Mouse (Mus musculus) CH12.LX (cell line): ENCODE measurements around the gene Clec11a. TPM values are rescaled to one million over a fixed set of nuclear protein-coding genes. Genes with fewer than 3 reads are reported as not detected.

Experiments
- DNase-seq: peaks from one replicate; pipeline ENCODE4 v3.0.0-alpha.2; 2013; ENCODE audit errors: extremely low read depth
- H3K27ac ChIP-seq: 2 replicates; pipeline ENCODE4 v1.5.1; 2012; ENCODE audit warnings: low read depth, mild to moderate bottlenecking, control low read depth, moderate library complexity; ENCODE audit not compliant: insufficient read depth
- H3K27me3 ChIP-seq: replicated peaks from 2 replicates; pipeline ENCODE3; 2012; ENCODE audit warnings: inconsistent platforms
- H3K36me3 ChIP-seq, 2 experiments: replicated peaks in 1 of 2; 2 replicates each; pipeline versions ENCODE3 to v1.6.1; 2012; ENCODE audit warnings: inconsistent platforms in 1 of 2, low read length in 1 of 2, mild to moderate bottlenecking in 1 of 2, mixed read lengths in 1 of 2, moderate library complexity in 1 of 2; ENCODE audit not compliant: control insufficient read depth in 1 of 2, insufficient read depth in 1 of 2
- H3K4me1 ChIP-seq, 2 experiments: 2 replicates each; pipeline ENCODE4 v1.6.1; 2012; ENCODE audit warnings: inconsistent platforms in 1 of 2, moderate library complexity in 1 of 2; ENCODE audit not compliant: insufficient read depth in 2 of 2, control insufficient read depth in 1 of 2
- H3K4me2 ChIP-seq: 2 replicates; pipeline ENCODE4 v1.6.1; 2012; ENCODE audit warnings: low read depth, mild to moderate bottlenecking, control low read depth; ENCODE audit not compliant: poor library complexity, insufficient read depth, severe bottlenecking
- H3K4me3 ChIP-seq, 3 experiments: fragments of 150-350 bp in 1 of 3; sonication (generic) in 1 of 3; replicated peaks in 1 of 3; 2 replicates each; pipeline versions ENCODE3 to v1.5.1; 2011 to 2012; ENCODE audit warnings: low read depth in 2 of 3, low read length in 2 of 3, mild to moderate bottlenecking in 2 of 3, moderate library complexity in 2 of 3, control low read depth in 1 of 3, improper control_type of control experiment in 1 of 3, inconsistent platforms in 1 of 3, mixed read lengths in 1 of 3; ENCODE audit not compliant: poor library complexity in 1 of 3
- H3K79me2 ChIP-seq: replicated peaks from 2 replicates; pipeline ENCODE4 v1.6.1; 2012; ENCODE audit warnings: mild to moderate bottlenecking, moderate library complexity; ENCODE audit not compliant: control insufficient read depth, poor library complexity, insufficient read depth, severe bottlenecking; ENCODE audit errors: extremely low read depth
- H3K9ac ChIP-seq: 2 replicates; pipeline ENCODE4 v1.6.1; 2012; ENCODE audit warnings: low read depth, mild to moderate bottlenecking, control low read depth, moderate library complexity; ENCODE audit not compliant: insufficient read depth
- H3K9me3 ChIP-seq: replicated peaks from 2 replicates; pipeline ENCODE3; 2012; ENCODE audit warnings: low read length, inconsistent platforms, mixed read lengths
- IRF4 ChIP-seq: IDR thresholded peaks from 2 replicates; pipeline ENCODE4 v1.6.1; 2014; ENCODE audit warnings: low read depth, mild to moderate bottlenecking, inconsistent platforms, low read length, improper control_type of control experiment
- JUN ChIP-seq: IDR thresholded peaks from 2 replicates; pipeline ENCODE4 v1.6.1; 2011; ENCODE audit warnings: low read depth, mild to moderate bottlenecking, low read length, improper control_type of control experiment, moderate library complexity; ENCODE audit not compliant: insufficient read depth
- KAT2A ChIP-seq: IDR thresholded peaks from 2 replicates; pipeline ENCODE4 v1.6.1; 2012; ENCODE audit warnings: low read length, improper control_type of control experiment, inconsistent platforms; ENCODE audit not compliant: insufficient replicate concordance
- POLR2A ChIP-seq: IDR thresholded peaks from 2 replicates; pipeline ENCODE4 v1.6.1; 2011; ENCODE audit warnings: low read depth, mild to moderate bottlenecking, improper control_type of control experiment, low read length
- SIN3A ChIP-seq: IDR thresholded peaks from 2 replicates; pipeline ENCODE4 v1.6.1; 2012; ENCODE audit warnings: low read length, improper control_type of control experiment, inconsistent platforms
- SMC3 ChIP-seq: IDR thresholded peaks from 2 replicates; pipeline ENCODE4 v1.6.1; 2011; ENCODE audit warnings: low read depth, low read length, improper control_type of control experiment
- TCF12 ChIP-seq: IDR thresholded peaks from 2 replicates; pipeline ENCODE4 v1.6.1; 2014; ENCODE audit warnings: low read depth, mild to moderate bottlenecking, inconsistent platforms, low read length, improper control_type of control experiment
- USF1 ChIP-seq: IDR thresholded peaks from 2 replicates; pipeline ENCODE4 v1.6.1; 2014; ENCODE audit warnings: low read depth, mild to moderate bottlenecking, inconsistent platforms, low read length, improper control_type of control experiment
- USF2 ChIP-seq: conservative IDR thresholded peaks from 2 replicates; pipeline ENCODE4 v1.6.1; 2011; ENCODE audit warnings: low read depth, low read length, improper control_type of control experiment
- dilution Hi-C: fragments of 300-500 bp; cut with MboI; formaldehyde crosslinking; loops from 2 replicates; pipeline ENCODE4 v1.14.3; 2020; ENCODE audit warnings: low sequenced_read_pairs; ENCODE audit not compliant: extremely low pct_unique_long_range_greater_than_20kb, extremely low pct_ligation_motif_present
- in situ Hi-C: fragments of 300-500 bp; cut with MboI; formaldehyde crosslinking; loops from 3 replicates; pipeline ENCODE4 v1.14.3; 2019; ENCODE audit warnings: low sequenced_read_pairs, low pct_ligation_motif_present, low pct_unique_long_range_greater_than_20kb, mixed read lengths
- polyA plus RNA-seq: library from polyadenylated mRNA; unstranded; fragments of >175 nt; gene quantifications from 2 replicates; pipeline ENCODE4 v1.2.1, GENCODE M21; 2012; ENCODE audit warnings: low read depth; ENCODE audit not compliant: insufficient read length
- total RNA-seq, 2 experiments: library from RNA; depleted of rRNA; stranded (reverse); fragments of 300-350 nt in 1 of 2; fragments of >200 nt in 1 of 2; gene quantifications; 2 replicates each; pipeline ENCODE4 v1.2.3; 2012 to 2014

Clec11a gene
- total and polyA plus RNA-seq, 3 experiments: 0.46 to 0.89 (median 0.53) TPM

- H3K4me3 ChIP-seq: peak overlapping the region in 1 of 3 experiments; percentile 17
- no peaks in the 10 kb centered on the region for H3K36me3 ChIP-seq
- no peaks in the 10 kb centered on the region for H3K79me2 ChIP-seq
- H3K27me3 ChIP-seq: peaks cover 74% of the 10 kb centered on the region
- TF ChIP-seq KAT2A (no peak), TCF12 (0 out of 2 replicates have a peak, but pooled peaks have one; percentile 11), USF1 (no peak), JUN (no peak), USF2 (no peak), SMC3 (no peak)
- TF ChIP-seq, all 38 proteins: peak for 1
- Histone ChIP-seq H3K9me3 (no peaks in the 10 kb centered on the region), H3K4me1 (peaks cover 16 to 45% of the 10 kb centered on the region in 2 experiments), H3K4me2 (peak overlapping the region; percentile 22), H3K9ac (no peak overlapping the region), H3K27ac (no peak overlapping the region)
- DNase-seq: peak; percentile 15
- dilution Hi-C loops: no loop called here
- in situ Hi-C loops: no loop called here
These were observed 4.4 kb upstream of the Clec11a start for GRCm38 (mm10) chr7:44310878-44311712.

GRCm38 (mm10) chr7:44310285-44310877 is 3.7 kb upstream of the Clec11a start:
- dilution Hi-C loops: no loop called here
- Histone ChIP-seq H3K4me2 (peak overlapping the region; percentile 22), H3K36me3 (no peaks in the 10 kb centered on the region), H3K27me3 (peaks cover 75% of the 10 kb centered on the region), H3K79me2 (no peaks in the 10 kb centered on the region), H3K27ac (no peak overlapping the region), H3K4me1 (peaks cover 21 to 44% of the 10 kb centered on the region in 2 experiments), H3K9me3 (no peaks in the 10 kb centered on the region), H3K4me3 (no peak overlapping the region), H3K9ac (no peak overlapping the region)
- no peak for TF ChIP-seq SIN3A
- TF ChIP-seq POLR2A: no peak
- no peak for TF ChIP-seq USF1
- no peak for TF ChIP-seq IRF4
- DNase-seq: no peak
- in situ Hi-C loops: no loop called here
